Mouse (Mus musculus): ENCODE measurements around the gene Asb11.
A peak's percentile ranks its signal among the peaks of the same experiment; 100 is the strongest.

Gene Asb11

DNA sequence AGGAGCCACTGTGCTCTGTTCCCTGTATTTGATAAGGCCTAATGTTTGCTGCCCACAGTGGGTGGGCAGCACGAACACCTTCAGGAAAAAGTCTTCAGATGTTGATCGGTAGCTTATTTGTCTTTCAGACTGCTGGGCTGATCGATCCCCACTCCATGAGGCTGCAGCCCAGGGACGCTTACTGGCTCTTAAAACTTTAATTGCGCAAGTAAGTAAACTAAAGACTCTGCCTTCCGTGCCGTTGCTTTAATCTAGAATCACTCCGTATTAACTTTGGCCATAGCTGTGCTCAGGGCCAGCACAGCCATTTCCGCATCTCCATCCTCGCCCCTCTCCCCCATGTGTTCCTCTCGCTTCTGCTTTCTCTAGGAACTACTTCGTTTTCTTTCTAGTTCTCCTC lies 8.8 kb downstream of the Asb11 start:
- no peak for DNase-seq (ENCODE audit: low spot score in 2 of 2)

DNA sequence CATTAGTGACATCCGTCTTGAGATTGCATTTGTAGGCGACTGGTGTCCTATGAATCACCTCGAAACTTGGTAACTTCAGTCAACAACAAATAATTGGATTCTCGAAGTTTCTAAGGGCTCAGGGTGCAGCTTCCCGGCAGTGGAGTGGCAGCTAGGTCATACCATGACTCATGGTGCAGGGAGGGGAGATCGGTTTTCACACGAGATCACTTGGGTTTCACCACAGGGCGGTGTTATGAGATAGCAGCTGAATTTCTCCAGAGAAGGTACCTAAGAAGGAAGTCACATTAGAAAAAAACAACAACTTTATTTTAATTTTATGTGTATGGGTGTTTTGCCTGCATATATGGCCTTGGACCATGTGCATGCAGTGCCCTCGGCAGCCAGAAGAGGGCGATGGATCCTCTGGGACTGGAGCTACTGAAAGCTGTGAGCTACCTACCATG lies 9.3 kb downstream of the Asb11 start:
- peak in 1 of 2 experiments; percentile 48 for DNase-seq (ENCODE audit: low spot score in 2 of 2)

DNA sequence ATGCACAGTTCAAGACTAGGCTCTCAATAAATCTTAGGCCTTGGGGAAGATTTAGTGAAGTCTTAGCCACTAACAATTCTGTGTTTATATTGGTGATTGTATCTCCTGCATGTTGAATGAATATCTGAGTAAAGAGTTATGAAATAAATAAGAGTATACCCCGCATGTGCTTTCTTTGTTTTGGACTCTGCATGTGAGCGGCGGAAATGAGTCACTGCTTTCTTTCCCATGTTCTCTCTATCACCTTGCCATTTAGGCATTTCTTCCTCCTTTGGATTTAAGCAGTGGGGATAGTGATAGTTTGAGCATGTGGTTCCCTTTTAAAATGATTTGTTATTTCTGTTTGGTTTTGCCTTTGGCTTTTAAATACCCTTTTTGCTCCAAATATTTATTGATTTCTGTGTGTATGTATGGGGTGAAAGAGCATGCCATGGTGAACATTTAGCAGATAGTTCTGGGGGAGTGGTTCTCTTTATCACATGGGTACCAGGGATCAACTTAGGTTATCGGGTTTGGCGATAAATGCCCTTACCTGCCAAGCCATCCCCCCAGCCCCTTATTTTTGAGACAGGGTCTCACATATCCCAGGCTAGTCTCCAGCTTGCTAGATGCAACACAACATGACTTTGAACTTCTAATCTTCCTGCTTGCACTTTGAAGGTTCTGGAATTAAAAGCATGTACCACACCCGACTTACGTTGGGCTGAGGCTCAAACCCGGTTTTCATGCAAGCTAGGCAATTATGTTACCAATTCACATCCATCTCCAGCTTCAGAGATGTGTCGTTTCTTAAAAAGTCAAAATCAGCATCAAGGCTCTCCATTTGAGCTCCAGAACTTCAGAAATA lies 10.3 kb downstream of the Asb11 start:
- no peak for DNase-seq (ENCODE audit: low spot score in 2 of 2)

DNA sequence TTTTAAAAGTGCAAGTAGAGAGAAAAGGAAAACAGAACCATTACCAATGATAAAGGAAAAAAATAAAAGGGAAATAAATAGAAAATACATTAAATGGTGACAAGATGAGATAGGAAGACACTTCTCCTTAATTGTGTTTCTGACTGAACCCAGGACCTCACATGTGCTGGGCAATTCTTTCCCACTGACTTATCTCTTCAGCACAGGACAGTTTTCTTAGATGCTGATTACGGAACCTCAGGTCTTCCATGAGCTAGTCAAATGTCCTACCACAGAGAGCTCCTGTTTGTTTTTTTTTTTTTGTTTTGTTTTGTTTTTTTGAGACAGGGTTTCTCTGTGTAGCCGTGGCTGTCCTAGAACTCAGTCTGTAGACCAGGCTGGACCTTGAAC lies 10.9 kb downstream of the Asb11 start:
- no peak for DNase-seq (ENCODE audit: low spot score in 2 of 2)

DNA sequence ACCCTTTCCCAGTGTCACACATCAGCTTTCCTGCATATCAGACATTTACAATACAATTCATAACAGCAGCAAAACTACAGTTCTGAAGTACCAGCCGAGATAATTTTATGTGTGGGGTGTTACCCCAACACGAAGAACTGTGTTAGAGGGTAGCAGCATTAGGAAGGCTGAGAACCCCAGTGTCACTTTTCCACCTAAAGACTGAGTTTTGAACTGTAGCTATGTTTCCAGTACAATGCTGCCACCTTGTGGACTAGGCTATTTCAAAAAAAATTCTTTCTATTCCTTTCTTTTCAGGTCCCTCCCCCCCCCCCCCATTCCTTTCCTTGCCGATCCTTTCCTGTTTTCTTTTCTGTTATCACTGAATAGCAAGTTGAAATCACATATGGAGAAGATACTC lies 12.4 kb downstream of the Asb11 start:
- DNase-seq (ENCODE audit: low spot score in 2 of 2) = peak in 1 of 2 experiments; percentile 29

DNA sequence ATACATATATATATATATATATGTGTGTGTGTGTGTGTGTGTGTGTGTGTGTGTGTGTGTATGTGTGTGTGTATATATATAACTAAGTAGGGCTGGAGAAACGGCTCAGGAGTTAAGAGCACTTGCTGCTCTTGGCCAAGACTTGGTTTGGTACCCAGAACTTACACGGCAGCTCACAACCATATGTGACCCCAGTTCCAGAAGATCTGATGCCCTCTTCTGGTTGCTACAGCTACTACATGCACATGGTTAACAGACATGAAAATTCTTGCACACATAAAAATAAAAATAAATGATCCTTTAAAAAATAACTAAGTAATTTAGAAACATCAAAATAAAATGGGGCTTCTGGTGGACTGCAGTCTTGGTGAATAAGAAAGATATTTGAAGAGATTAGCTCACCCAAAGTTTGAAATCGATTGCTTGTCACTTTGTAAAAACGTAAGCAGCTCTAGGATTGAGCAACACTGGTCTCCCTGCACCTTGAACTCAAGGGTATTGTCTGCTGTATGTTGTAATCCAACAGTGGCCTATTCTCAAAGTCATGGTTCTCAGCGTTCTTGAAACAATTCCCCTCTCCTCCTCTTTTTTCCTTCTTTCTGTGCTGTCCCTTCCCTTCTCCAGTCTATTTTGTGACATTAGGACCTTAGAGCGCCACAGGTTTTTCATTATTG lies 22.5 kb downstream of the Asb11 start:
- DNase-seq (ENCODE audit: low spot score in 2 of 2) = no peak

DNA sequence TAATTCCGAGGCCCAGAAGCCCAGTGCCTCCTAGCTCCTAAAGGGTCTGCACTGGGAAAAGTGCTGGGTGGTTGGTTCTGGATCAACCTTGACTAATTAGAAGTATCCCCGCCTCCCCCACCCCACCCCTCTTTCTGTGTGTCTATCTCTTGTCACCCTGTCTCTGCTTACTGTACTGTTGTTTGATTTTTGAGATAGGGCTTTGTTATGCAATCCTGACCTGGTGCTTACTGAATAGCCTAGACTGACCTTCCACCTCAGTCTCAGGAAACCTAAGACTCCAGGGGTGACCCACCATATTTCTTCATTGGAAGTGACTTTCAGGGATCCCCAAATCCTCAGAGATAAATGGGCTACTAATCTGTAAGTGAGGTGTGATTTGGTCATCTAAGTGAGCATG lies 65.5 kb downstream of the Asb11 start:
- DNase-seq (ENCODE audit: low spot score in 2 of 2) = no peak

DNA sequence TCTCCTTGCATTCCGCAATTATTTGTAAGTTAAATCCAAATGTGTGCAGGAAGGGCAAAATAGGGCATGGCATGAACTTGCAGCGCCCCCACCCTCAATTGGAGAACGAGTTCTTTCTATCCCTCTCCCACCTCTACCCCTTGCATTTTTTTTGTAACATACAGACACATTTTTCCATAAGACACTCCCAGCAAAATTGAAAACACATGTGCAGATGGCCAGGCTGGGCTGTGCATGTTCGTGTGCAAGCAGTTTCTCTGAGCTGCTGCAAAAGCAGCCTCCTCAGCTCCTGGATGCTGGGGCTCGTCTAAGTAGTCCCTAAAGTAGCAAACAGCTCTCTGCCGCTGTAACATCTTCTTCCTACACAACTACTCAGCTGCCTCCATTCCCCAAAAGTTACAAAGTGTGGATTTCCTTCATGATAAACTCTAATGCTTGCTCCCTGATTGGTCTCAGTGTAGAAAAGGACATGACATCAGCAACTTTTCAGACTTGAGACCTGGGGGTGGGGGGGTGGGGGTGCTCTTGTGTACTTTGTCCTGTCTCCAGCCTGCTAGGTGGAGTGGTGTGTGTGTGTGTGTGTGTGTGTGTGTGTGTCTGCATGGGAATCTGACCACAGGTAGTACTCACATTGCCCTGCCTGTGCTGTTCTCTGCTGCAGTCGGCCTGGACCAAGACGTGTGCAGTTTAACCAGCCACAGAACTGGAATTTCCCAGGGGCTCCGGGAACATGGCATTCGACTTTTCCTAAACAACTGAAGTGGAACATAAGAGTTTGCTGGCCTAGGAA lies 69.1 kb downstream of the Asb11 start, which contains the start of gene Asb9:
Gene Asb9, plus strand, starts transcription at position 619 of the 790 bp plus-strand sequence.
- DNase-seq (ENCODE audit: low spot score in 2 of 2) = no peak

DNA sequence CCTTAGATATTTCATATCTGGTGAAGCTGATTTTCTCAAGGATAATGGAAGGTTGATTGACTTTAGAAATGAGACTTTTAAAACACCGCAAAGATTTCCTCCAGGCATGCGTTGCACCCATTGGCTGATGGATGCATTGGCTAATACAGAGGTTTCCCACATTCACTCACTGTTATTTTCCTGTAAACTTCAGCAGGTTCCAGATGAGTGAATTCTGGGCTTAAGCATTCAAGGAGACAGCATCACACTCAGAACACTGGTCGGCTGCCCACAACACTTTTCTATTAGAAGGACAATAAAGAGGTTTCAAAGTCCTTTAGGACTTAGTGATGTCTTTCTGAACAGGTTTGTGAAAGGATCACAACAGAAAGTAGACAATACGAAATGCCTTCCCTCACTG lies 70.3 kb downstream of the Asb11 start:
- no peak for DNase-seq (ENCODE audit: low spot score in 2 of 2)

DNA sequence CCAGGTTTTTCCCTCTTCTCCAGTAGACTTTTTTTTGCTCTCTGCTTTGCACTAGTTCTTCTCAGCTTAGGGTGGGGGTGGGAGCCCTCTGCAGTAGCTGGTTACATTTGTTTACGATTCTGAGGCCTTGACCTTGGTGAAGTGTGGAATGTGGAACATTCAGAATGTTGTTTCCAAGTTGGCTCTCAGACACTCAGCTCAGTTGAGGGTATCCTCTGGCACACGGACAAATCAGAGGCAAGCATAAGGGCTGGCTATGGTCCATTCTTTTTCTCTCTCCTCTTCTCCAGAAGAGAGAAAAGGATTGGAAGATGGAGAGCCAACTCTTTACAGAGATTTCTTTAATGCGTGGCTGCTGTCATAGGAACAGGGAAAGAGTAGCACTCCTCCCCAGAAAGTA lies 71.9 kb downstream of the Asb11 start:
- DNase-seq (ENCODE audit: low spot score in 2 of 2) = no peak

Measured in spleen, postnatal 10 days (tissue).